Mouse (Mus musculus): ENCODE data around the gene Madd. TPM values are rescaled to one million over a fixed set of nuclear protein-coding genes. Genes with fewer than 3 reads are reported as not detected.

The Madd gene
- total RNA-seq (2021), result 1 to 10 TPM; 5.2 to 6.3 TPM

DNA sequence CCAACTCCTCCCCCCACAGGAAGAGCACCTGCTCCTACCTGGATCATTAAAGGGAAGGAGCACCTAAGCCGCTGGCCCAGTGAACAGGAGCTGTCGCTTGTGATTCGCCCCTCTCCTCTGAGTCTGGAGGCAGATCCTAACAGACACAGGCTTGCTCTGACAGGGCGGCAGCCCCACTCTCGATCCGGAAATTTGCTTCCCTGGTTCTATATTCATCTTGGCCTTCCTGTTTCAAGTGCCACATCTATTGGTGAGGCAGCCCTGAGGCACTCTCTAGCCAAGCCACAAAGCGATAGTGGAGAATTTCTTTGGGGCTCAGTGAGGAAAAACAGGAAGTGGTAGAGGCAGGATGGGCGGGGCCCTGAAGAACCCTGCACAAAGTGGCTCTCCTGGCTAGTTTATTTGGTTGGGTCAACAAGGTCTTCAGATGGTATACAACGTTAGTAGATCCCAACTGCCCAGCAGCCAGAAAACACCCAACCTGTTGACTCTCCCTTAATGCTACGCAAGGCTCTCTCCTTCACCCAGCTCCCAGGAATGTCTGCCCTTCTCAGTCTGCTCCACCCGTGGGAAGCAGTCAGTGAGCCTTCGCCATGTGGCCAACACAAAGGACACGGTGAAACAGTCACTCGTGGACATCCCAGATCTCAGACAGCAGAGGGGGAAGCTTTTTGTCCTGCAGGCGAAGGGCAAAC, at the start of gene Madd:
TSS of gene Madd (minus strand) at position 127 of the 695 bp plus-strand sequence.
- peak; percentile 42 to 44 for DNase-seq
- intact Hi-C loops (cut with DNase I), result no loop called here

GRCm38 (mm10) chr2:91229735-91230134, 46.1 kb upstream of the Madd start:
- intact Hi-C loops (cut with DNase I), result no loop called here
- no peak for DNase-seq

DNA sequence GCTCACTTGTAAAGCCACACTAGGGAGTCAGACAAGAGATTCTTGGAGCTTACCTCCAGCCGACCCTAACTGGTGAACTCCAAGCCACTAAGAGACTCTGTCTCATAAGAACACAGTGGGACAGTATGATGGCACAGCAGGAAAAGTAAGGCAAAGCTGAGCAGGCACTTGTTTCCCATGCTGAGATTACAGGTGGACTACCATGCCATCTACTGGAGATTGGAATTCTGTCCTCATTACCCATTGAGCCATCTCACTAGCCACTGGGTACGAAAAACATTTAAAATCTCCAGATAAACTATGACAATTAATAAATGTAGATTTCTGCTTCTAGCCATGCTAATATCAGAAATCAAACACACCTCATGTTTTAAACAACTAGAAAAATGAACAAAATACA, 40.0 kb upstream of the Madd start:
- DNase-seq, result no peak
- intact Hi-C loops (cut with DNase I), result no loop called here

- intact Hi-C loops (cut with DNase I), result no loop called here
- no peak for DNase-seq
Observed at GRCm38 (mm10) chr2:91220501-91220900, 36.9 kb upstream of the Madd start.

DNA sequence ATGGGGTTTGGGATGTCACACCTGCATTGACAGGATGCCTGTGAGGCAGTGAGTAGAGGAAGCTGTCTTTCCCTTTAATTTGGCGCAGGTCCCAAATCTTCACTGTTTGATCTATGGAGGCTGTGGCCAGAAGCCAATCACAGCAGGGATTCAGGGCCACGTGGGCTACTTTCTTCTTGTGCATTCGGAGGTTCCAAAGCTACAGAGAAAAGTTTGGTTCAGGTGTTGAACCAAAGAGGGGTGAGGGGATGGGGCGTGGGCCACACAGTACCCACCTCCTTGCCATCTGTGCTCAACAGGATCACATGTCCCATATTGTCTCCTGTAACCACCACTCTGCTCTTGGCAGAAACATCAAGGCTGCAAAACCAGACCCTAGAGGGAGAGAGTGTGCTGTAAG, 33.4 kb upstream of the Madd start:
- no peak for DNase-seq
- intact Hi-C loops (cut with DNase I), result no loop called here

DNA sequence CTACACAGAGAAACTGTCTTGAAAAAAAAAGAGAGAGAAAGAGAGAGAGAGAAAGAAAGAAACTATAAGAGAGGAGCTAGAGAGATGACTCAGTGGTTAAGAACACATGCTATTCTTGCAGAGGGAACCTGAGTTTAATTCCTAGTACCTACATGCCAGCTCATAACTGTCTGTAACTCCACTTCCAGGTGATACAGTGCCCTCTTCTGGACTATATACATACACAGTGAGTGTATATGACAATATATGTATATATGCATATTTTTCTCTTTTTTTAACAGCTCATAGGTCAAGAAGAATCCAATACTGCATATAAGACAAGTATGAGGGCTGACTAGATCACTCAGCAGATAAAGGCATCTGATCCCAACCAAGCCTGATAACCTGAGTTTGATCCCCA, 29.7 kb upstream of the Madd start:
- no peak for DNase-seq
- intact Hi-C loops (cut with DNase I), result no loop called here

GRCm38 (mm10) chr2:91206254-91206775, 22.7 kb upstream of the Madd start:
- intact Hi-C loops (cut with DNase I), result no loop called here

GRCm38 (mm10) chr2:91202972-91203656, 19.5 kb upstream of the Madd start:
- intact Hi-C loops (cut with DNase I), result loop anchor here (5.0 kb wide), 1 partner anchor 131 kb away; the partner anchor contains the start of gene Slc39a13
- DNase-seq, result no peak

More at GRCm38 (mm10) chr2:91206254-91206775, 22.7 kb upstream of the Madd start:
- DNase-seq, result no peak

GRCm38 (mm10) chr2:91202222-91202971, 18.8 kb upstream of the Madd start, which contains the start of the genes Nr1h3 and Acp2:
Gene Nr1h3, minus strand, starts transcription at chr2:91202834.
Gene Acp2, plus strand, starts transcription at chr2:91202885.
- intact Hi-C loops (cut with DNase I), result loop anchor here (5.0 kb wide), 1 partner anchor 130 kb away; the partner anchor contains the start of gene Slc39a13

DNA sequence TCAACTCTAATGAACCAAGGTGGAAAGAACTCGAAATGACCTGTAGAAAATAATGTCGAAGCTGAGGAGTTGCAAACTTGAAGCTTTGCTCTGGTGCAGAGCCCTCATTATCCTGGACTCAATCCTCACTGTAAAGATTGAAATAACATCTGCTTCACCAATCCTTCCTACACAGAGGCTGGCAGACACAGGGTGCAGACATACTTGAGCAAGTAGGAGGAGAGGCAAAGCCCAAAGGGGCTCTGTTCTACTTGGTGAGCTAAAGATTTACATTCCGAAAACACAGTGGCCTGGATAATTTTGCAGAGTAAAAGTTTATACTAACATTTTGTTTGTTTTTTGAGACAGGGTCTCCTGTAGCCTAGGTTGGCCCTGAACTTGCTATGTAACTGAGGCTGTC, 15.3 kb upstream of the Madd start:
- DNase-seq, result no peak
- intact Hi-C loops (cut with DNase I), result no loop called here

More at GRCm38 (mm10) chr2:91202222-91202971, 18.8 kb upstream of the Madd start, which contains the start of the genes Nr1h3 and Acp2:
- DNase-seq, result peak; percentile 97 to 98

GRCm38 (mm10) chr2:91196577-91197001, 13.0 kb upstream of the Madd start:
- intact Hi-C loops (cut with DNase I), result no loop called here
- DNase-seq, result peak; percentile 50 to 60

GRCm38 (mm10) chr2:91194624-91195332, 11.1 kb upstream of the Madd start:
- intact Hi-C loops (cut with DNase I), result loop anchor here (1.0 kb wide), 1 partner anchor 79 kb away; no protein-coding TSS in a partner anchor
- peak; percentile 81 to 83 for DNase-seq

GRCm38 (mm10) chr2:91190501-91190900, 6.9 kb upstream of the Madd start:
- intact Hi-C loops (cut with DNase I), result no loop called here
- no peak for DNase-seq

DNA sequence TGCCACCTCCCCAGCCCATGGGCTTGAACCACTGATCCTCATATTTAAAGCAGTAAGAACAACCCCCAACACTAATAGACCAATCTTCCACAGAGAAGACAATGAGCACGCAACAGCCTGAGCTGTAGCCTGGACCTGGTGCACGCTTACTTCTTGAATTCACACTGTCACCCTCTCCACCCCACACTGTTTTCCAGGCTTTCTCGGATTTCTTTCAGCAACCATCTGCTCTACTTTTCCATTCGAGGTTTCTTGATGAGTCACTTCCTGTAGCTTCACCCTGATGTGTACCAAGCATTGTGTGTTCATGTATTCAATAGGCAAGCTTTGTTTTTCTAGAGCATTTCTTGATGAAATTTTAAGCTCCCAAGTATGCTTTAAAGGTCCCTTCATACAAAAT, 3.8 kb upstream of the Madd start:
- intact Hi-C loops (cut with DNase I), result no loop called here
- DNase-seq, result no peak

DNA sequence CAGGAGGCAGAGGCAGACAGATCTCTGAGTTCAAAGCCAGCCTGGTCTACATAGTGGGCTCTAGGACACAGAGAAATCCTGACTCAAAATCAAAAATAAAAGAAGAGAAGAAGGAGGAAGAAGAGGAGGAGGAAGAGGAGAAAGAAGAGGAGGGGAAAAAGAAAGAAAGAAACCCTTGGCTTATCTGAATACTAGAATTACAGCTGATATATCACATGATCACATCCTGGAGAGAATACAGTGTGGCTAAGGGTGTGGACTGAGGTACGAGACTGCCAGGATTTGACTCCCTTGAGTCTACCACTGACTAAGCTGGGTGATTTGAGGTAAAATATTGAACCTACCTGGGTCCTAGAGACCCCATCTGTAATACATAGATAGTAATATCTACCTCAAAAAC, 2.6 kb upstream of the Madd start:
- intact Hi-C loops (cut with DNase I), result no loop called here
- DNase-seq, result no peak

DNA sequence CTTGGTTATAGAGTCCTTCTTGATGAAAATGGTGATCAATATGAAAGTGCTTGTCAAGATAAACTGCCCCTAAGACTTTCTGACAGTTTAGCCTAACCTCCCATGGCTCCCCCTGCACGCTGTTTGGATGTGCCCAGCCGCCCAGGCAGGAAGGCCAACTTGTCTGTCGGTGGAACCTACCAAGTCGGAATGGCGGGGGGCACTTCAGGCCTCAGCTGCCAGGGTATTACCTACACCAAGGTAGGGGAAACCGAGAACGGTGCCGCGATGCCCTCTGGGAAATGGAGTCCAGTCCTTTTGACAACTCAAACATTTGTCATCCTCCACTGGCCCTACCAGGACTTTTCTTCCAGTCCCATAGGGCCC, 506 bp downstream of the Madd start:
- intact Hi-C loops (cut with DNase I), result no loop called here
- peak; percentile 93 for DNase-seq

GRCm38 (mm10) chr2:91182405-91183147, 1.1 kb downstream of the Madd start:
- intact Hi-C loops (cut with DNase I), result no loop called here
- DNase-seq, result peak; percentile 51 to 67

DNA sequence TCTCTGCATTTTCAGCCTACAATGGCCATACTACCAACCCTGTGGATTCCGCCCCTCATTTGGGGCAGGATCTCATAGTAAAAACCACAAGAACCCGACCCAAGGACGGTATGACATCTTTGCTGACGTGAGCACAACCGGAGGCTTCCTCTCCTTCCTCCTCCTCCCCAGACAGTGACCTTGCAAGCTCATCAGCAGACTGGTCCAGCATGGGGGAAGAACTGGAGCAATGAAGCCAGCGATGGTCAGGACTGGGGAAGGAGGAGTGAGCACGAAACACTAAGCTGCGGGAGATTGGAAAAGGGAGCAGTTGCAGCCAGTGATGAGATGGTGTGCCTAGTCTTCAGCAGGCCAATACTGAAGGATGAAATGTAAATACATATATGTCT, 1.6 kb downstream of the Madd start:
- intact Hi-C loops (cut with DNase I), result no loop called here
- no peak for DNase-seq

- no peak for DNase-seq
- intact Hi-C loops (cut with DNase I), result no loop called here
Observed at GRCm38 (mm10) chr2:91180706-91181105, 2.9 kb downstream of the Madd start.

DNA sequence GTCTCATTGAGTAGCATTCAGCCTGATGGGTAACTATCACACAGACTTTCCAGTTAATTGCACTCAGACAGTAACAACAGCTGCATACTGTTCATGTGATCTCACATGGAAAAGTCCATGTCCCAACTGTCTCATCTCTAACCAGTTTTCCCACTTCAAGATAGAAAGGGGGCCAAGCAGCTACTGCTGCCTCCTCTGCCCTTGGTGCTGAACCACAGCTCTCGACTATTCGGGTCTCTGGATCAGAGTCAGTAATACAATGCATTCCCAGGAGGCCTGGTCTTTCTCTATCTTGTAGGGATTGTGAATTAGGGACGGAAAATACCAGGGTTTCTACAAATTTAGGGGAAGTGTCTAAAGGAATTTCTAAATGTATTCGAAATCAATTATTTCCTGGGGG, 3.8 kb downstream of the Madd start:
- DNase-seq, result no peak
- intact Hi-C loops (cut with DNase I), result no loop called here
